Mouse (Mus musculus) ES-Bruce4 (cell line): Measurements from ENCODE around the gene Efcab11. TPM values are rescaled to one million over a fixed set of nuclear protein-coding genes. Genes with fewer than 3 reads are reported as not detected.

Experiments
- H3K27ac ChIP-seq: 2 replicates; pipeline ENCODE4 v1.5.1; 2012; ENCODE audit warnings: low read length, inconsistent platforms; ENCODE audit not compliant: insufficient read depth
- H3K27me3 ChIP-seq: 2 replicates; pipeline ENCODE4 v1.6.1; 2012; ENCODE audit warnings: mild to moderate bottlenecking, low read length, inconsistent platforms; ENCODE audit not compliant: control insufficient read depth, poor library complexity, insufficient read depth, severe bottlenecking
- H3K36me3 ChIP-seq: 2 replicates; pipeline ENCODE4 v1.6.1; 2012; ENCODE audit warnings: inconsistent platforms, mild to moderate bottlenecking, low read length, moderate library complexity; ENCODE audit not compliant: control insufficient read depth, poor library complexity, insufficient read depth, severe bottlenecking
- H3K4me1 ChIP-seq: one replicate; pipeline ENCODE4 v1.8.1; 2011; ENCODE audit warnings: low read length; ENCODE audit not compliant: control insufficient read depth, insufficient read depth
- H3K4me3 ChIP-seq: 2 replicates; pipeline ENCODE4 v1.5.1; 2011; ENCODE audit warnings: low read depth, mild to moderate bottlenecking, low read length
- H3K9ac ChIP-seq: 2 replicates; pipeline ENCODE4 v1.6.1; 2012; ENCODE audit warnings: low read depth, mild to moderate bottlenecking, inconsistent platforms; ENCODE audit not compliant: poor library complexity, severe bottlenecking
- H3K9me3 ChIP-seq: replicated peaks from 2 replicates; pipeline ENCODE4 v1.6.1; 2012; ENCODE audit warnings: mild to moderate bottlenecking, low read length, inconsistent platforms; ENCODE audit not compliant: control insufficient read depth, poor library complexity, insufficient read depth, severe bottlenecking
- CTCF ChIP-seq: IDR thresholded peaks from one replicate; pipeline ENCODE4 v1.8.1; 2011; ENCODE audit warnings: low read depth, low read length
- EP300 ChIP-seq: IDR thresholded peaks from 2 replicates; pipeline ENCODE4 v1.6.1; 2011; ENCODE audit warnings: low read depth, low read length; ENCODE audit not compliant: insufficient read depth
- POLR2A ChIP-seq: IDR thresholded peaks from one replicate; pipeline ENCODE4 v1.8.1; 2011; ENCODE audit warnings: low read length; ENCODE audit not compliant: insufficient read depth
- polyA plus RNA-seq: library from polyadenylated mRNA; stranded (reverse); fragments of >200 nt; gene quantifications from 2 replicates; pipeline ENCODE4 v1.2.4, GENCODE M21; 2011; ENCODE audit warnings: low read depth; ENCODE audit not compliant: missing spikeins, insufficient read depth, insufficient read length

Gene Efcab11
- polyA plus RNA-seq, 1 experiment, result 8.4 TPM

- no peaks in the 10 kb centered on the region for H3K4me1 ChIP-seq
- H3K9me3 ChIP-seq, result no peaks in the 10 kb centered on the region
- no peak overlapping the region for H3K9ac ChIP-seq
- no peak for TF ChIP-seq CTCF
- TF ChIP-seq POLR2A, result no peak
- no peak for TF ChIP-seq EP300
- no peak overlapping the region for H3K27ac ChIP-seq
- H3K4me3 ChIP-seq, result no peak overlapping the region
- no peaks in the 10 kb centered on the region for H3K27me3 ChIP-seq
- no peaks in the 10 kb centered on the region for H3K36me3 ChIP-seq
These were observed 126.3 kb downstream of the Efcab11 start for GRCm38 (mm10) chr12:99757754-99758526.

- H3K27ac ChIP-seq, result no peak overlapping the region
- H3K9ac ChIP-seq, result no peak overlapping the region
- H3K4me3 ChIP-seq, result no peak overlapping the region
- no peaks in the 10 kb centered on the region for H3K9me3 ChIP-seq
- H3K4me1 ChIP-seq, result no peaks in the 10 kb centered on the region
- TF ChIP-seq CTCF (no peak), EP300 (no peak), POLR2A (no peak)
- H3K27me3 ChIP-seq, result no peaks in the 10 kb centered on the region
- no peaks in the 10 kb centered on the region for H3K36me3 ChIP-seq
These were observed 127.1 kb downstream of the Efcab11 start for GRCm38 (mm10) chr12:99756914-99757687.

- Histone ChIP-seq H3K4me3 (no peak overlapping the region), H3K27ac (no peak overlapping the region), H3K9me3 (no peaks in the 10 kb centered on the region)
These were observed 128.0 kb downstream of the Efcab11 start for GRCm38 (mm10) chr12:99756213-99756612.

GRCm38 (mm10) chr12:99752986-99753385 is 131.3 kb downstream of the Efcab11 start:
- Histone ChIP-seq H3K9me3 (no peaks in the 10 kb centered on the region), H3K27ac (no peak overlapping the region), H3K4me3 (no peak overlapping the region), H3K36me3 (no peaks in the 10 kb centered on the region), H3K9ac (no peak overlapping the region), H3K27me3 (no peaks in the 10 kb centered on the region), H3K4me1 (no peaks in the 10 kb centered on the region)
- TF ChIP-seq CTCF (no peak), POLR2A (no peak), EP300 (no peak)

More at GRCm38 (mm10) chr12:99756213-99756612, 128.0 kb downstream of the Efcab11 start:
- Histone ChIP-seq H3K9ac (no peak overlapping the region), H3K4me1 (no peaks in the 10 kb centered on the region), H3K27me3 (no peaks in the 10 kb centered on the region), H3K36me3 (no peaks in the 10 kb centered on the region)
- TF ChIP-seq POLR2A, result no peak

GRCm38 (mm10) chr12:99749391-99749790 is 134.8 kb downstream of the Efcab11 start:
- no peak overlapping the region for H3K9ac ChIP-seq
- H3K36me3 ChIP-seq, result no peaks in the 10 kb centered on the region
- no peaks in the 10 kb centered on the region for H3K9me3 ChIP-seq
- no peak overlapping the region for H3K27ac ChIP-seq
- H3K27me3 ChIP-seq, result no peaks in the 10 kb centered on the region
- no peaks in the 10 kb centered on the region for H3K4me1 ChIP-seq
- TF ChIP-seq POLR2A, result no peak
- no peak for TF ChIP-seq CTCF
- TF ChIP-seq EP300, result no peak
- H3K4me3 ChIP-seq, result no peak overlapping the region

- Histone ChIP-seq H3K4me3 (no peak overlapping the region), H3K9me3 (no peaks in the 10 kb centered on the region), H3K27me3 (no peaks in the 10 kb centered on the region; the same call in 1 of the 2 replicates), H3K4me1 (no peaks in the 10 kb centered on the region), H3K9ac (no peak overlapping the region), H3K27ac (no peak overlapping the region), H3K36me3 (no peaks in the 10 kb centered on the region)
- TF ChIP-seq CTCF (no peak), EP300 (no peak), POLR2A (no peak)
These were observed 142.6 kb downstream of the Efcab11 start for GRCm38 (mm10) chr12:99741631-99742030.
